Mouse (Mus musculus) left cerebral cortex, adult 2 months (tissue): ENCODE results near the gene Cpped1. TPM values are rescaled to one million over a fixed set of nuclear protein-coding genes. Genes with fewer than 3 reads are reported as not detected.

Experiments used
- DNase-seq, 2 experiments: peaks; one replicate each; pipeline ENCODE4 v3.0.0; 2021 to 2022; ENCODE audit warnings: low spot score in 2 of 2, mixed read lengths in 1 of 2; ENCODE audit errors: extremely low spot score in 1 of 2
- H3K27ac ChIP-seq: fragments of 200-600 bp; 2 replicates; pipeline ENCODE4 v1.8.1; 2022
- H3K4me3 ChIP-seq: fragments of 200-600 bp; 2 replicates; pipeline ENCODE4 v1.8.1; 2022
- CTCF ChIP-seq: fragments of 200-600 bp; IDR thresholded peaks from 2 replicates; pipeline ENCODE4 v1.8.1; 2022; ENCODE audit warnings: antibody characterized with exemption, mild to moderate bottlenecking, moderate library complexity
- intact Hi-C: fragments of 180-260 bp; cut with DNase I; formaldehyde crosslinking; loops from one replicate; pipeline ENCODE4 v1.15.1; 2025
- long read RNA-seq, 2 experiments: library from polyadenylated mRNA; stranded (forward); transcript quantifications; one replicate each; pipeline ENCODE4 v2.0.0; 2021; ENCODE audit warnings: borderline mapping rate in 2 of 2
- total RNA-seq, 2 experiments: library from RNA; stranded (reverse); gene quantifications; 2 replicates each; pipeline ENCODE4 v1.2.3; 2021

Cpped1 gene
- 10 to 100 TPM; 35.8 to 38.5 TPM for total RNA-seq
- long read RNA-seq, experiment 1, transcript Cpped1-202 (4 exons, 2,663 nt), result major isoform, 35 of 43 reads
- long read RNA-seq, experiment 1, partial matches to known transcripts, result 2 of 43 reads
- long read RNA-seq, experiment 1, other reads (novel, unspliced or antisense), result 5 of 43 reads
- long read RNA-seq, experiment 2, transcript Cpped1-202 (4 exons, 2,663 nt), result major isoform, 18 of 25 reads
- long read RNA-seq, experiment 2, partial matches to known transcripts, result 3 of 25 reads
- long read RNA-seq, experiment 2, other reads (novel, unspliced or antisense), result 1 of 25 reads

- intact Hi-C loops, result no loop called here
- no peak; the same call in 1 of the 2 replicates for TF ChIP-seq CTCF
- H3K4me3 ChIP-seq, result peak within 1 kb of the TSS; percentile 64
- peak within 1 kb of the TSS; percentile 99 for H3K27ac ChIP-seq
- DNase-seq, result peak; percentile 86 to 91
These were observed at the start of gene Cpped1 for GRCm38 (mm10) chr16:11909035-11909591. Gene Cpped1 (minus strand): TSS chr16:11909445.

GRCm38 (mm10) chr16:11940477-11940876 lies 31.2 kb upstream of the Cpped1 start:
- Histone ChIP-seq H3K4me3 (no peak overlapping the region), H3K27ac (no peak overlapping the region)
- intact Hi-C loops, result no loop called here
- DNase-seq, result peak; percentile 18 to 41
- peak; percentile 94 for TF ChIP-seq CTCF

DNA sequence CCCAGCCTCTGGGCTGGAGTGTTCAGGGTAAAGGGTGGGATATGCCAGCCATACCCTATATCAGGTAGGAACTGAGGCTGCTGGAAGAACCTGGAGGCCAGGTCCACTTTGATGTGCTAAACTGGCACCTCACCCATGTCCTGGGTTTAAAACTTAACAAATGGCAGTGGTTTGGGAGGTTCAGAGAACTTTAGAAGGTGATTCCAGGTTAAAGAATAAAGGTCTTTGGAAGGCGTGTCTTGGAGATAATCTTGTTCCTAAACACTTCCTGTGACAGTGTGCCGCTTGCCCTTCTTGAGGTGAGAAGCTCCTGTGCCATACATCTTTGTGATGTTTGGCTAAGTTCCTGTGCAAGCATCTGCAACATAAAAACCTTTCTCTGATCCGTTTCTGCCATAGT lies 1.6 kb upstream of the Cpped1 start:
- intact Hi-C loops, result no loop called here
- Histone ChIP-seq H3K27ac (no peak overlapping the region), H3K4me3 (no peak overlapping the region)
- no peak for TF ChIP-seq CTCF
- no peak for DNase-seq

DNA sequence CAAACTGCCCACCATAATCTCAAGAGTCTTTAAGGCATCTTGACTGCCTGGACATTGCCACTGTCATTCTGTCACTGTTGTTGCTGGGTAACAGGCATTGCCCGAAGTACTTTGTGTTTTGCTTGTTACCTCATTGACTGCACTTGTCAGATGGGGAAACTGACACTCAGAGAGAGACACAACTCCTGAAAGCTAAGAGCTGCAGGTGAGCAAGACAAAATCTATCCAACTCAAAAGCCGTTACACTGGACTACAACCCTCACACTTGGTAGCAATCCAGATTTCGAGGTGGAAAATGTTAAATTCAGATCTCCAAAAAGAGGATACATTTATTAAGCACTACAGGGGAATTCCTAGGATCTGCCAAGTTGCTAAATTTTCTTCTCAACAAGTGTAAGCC lies 572 bp upstream of the Cpped1 start:
- H3K27ac ChIP-seq, result peak overlapping the region; percentile 99; the same call in 1 of the 2 replicates
- DNase-seq, result no peak
- peak overlapping the region; percentile 64; the same call in 1 of the 2 replicates for H3K4me3 ChIP-seq
- no peak for TF ChIP-seq CTCF
- intact Hi-C loops, result no loop called here

DNA sequence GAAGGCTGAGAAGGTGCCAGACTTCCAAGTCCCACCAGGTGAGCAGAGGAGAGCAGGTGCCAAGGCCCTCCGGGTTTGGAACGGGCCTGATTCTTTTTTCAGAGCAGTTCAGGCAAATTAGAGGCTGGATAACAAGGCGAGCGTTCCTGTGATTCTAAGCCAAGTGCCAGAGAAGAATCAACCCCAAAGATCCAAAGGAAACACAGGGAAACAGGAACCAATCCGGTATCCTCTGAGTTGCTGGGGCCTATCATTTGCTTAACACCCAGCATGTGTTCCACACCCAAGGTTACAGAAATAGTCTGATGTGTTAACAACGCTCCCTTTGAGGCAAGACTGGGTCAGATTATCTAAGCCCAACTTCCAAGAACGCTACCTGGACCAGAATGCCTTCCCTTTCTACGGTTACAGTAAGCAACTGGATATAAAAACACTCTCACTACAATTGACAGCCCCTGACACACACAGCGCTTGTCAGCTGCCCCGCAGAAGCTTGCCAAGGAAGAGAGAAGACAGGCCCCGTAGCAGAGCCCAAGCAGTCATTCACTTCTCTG lies 707 bp downstream of the Cpped1 start:
- H3K27ac ChIP-seq, result peak overlapping the region; percentile 99
- peak overlapping the region; percentile 64 for H3K4me3 ChIP-seq
- no peak for TF ChIP-seq CTCF
- intact Hi-C loops, result no loop called here
- peak; percentile 10 to 12 for DNase-seq

DNA sequence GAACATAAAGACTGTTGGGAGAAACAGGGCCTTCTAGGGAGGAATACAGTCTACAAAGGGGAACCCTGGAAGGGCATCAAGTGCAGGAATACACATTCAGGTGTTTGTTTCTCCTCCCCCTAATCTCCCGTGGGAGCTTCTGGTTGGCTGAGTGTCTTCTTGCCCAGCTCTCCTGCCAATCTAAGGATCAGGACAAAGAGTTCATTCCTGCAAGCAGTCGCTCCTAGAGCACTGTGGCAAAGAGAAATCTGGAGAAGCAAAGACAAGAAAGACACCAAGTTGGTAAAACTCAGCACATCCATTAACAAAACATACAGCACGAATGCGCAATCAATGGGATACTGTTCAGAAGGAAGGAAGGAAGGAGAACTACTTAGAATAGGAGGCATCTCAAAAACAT lies 1.4 kb downstream of the Cpped1 start:
- peak overlapping the region; percentile 64; the same call in 1 of the 2 replicates for H3K4me3 ChIP-seq
- intact Hi-C loops, result no loop called here
- TF ChIP-seq CTCF, result no peak
- H3K27ac ChIP-seq, result peak overlapping the region; percentile 99
- no peak for DNase-seq

- no peak for TF ChIP-seq CTCF
- Histone ChIP-seq H3K27ac (no peak overlapping the region), H3K4me3 (no peak overlapping the region)
- no peak for DNase-seq
- intact Hi-C loops, result no loop called here
These were observed 2.3 kb downstream of the Cpped1 start for GRCm38 (mm10) chr16:11906906-11907305.

DNA sequence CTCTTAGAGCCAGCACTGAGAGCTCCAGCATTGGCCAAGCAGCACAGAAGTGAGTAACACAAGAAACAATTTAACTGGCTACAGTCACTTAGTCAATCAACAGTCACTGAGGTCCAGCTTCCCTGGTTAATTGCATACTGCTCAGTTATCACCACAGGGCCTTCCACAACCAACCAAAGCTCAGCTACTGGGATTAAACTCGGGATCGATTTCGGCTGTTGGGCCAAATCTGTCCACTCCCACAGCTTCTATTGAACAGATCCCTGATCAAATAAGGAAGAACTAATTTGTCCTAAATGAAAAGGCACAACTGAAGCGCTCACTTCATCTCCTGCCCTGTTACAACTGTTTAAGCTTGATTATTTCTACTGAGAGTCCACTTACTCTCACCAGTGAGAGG lies 4.0 kb downstream of the Cpped1 start:
- no peak for DNase-seq
- no peak overlapping the region for H3K4me3 ChIP-seq
- intact Hi-C loops, result no loop called here
- no peak for TF ChIP-seq CTCF
- no peak overlapping the region for H3K27ac ChIP-seq

GRCm38 (mm10) chr16:11902007-11902406 lies 7.2 kb downstream of the Cpped1 start:
- TF ChIP-seq CTCF, result no peak
- H3K4me3 ChIP-seq, result no peak overlapping the region
- DNase-seq, result no peak
- intact Hi-C loops, result no loop called here
- H3K27ac ChIP-seq, result no peak overlapping the region

- Histone ChIP-seq H3K27ac (no peak overlapping the region), H3K4me3 (no peak overlapping the region)
- no peak for DNase-seq
- no peak for TF ChIP-seq CTCF
- intact Hi-C loops, result no loop called here
These were observed 8.9 kb downstream of the Cpped1 start for GRCm38 (mm10) chr16:11900341-11900740.

DNA sequence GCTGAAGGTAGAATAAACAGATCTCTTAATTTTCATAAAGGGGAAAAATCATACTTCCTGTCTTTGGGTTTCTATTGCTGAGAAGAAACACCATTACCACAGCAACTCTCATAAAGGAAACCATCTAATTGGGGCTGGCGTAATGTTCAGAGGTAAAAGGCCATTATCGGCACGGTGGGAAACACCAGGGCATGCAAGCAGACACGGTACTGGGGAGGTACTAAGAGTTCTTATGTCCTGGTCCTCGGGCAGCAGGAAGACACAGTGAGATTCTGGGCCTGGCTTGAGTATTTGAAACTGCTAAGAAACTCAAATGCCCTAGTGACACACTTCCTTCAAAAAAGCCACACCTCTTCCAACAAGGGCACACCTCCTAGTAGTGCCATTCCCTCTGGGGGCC lies 12.8 kb downstream of the Cpped1 start:
- intact Hi-C loops, result no loop called here
- H3K4me3 ChIP-seq, result no peak overlapping the region
- TF ChIP-seq CTCF, result no peak
- no peak for DNase-seq
- H3K27ac ChIP-seq, result no peak overlapping the region

- Histone ChIP-seq H3K27ac (no peak overlapping the region), H3K4me3 (no peak overlapping the region)
- intact Hi-C loops, result no loop called here
- no peak for TF ChIP-seq CTCF
- DNase-seq, result no peak
These were observed 14.4 kb downstream of the Cpped1 start for GRCm38 (mm10) chr16:11894877-11895276.
